Mouse (Mus musculus) kidney, adult 2 months (tissue): ENCODE results near the gene Ubtd1.

Experiments used
- CTCF ChIP-seq: fragments of 200-500 bp; conservative IDR thresholded peaks from 2 replicates; pipeline ENCODE4 v1.5.1; 2011; ENCODE audit warnings: low read depth, mild to moderate bottlenecking, control low read depth, low read length, moderate library complexity, mixed read lengths; ENCODE audit not compliant: insufficient read depth, insufficient read length
- POLR2A ChIP-seq: fragments of 200-500 bp; IDR thresholded peaks from one replicate; pipeline ENCODE4 v1.6.1; 2011; ENCODE audit warnings: low read depth, low read length, control low read depth

GRCm38 (mm10) chr19:41980819-41981594 lies 556 bp upstream of the Ubtd1 start, which contains the start of gene Mms19:
- TF ChIP-seq CTCF (0 out of 2 replicates have a peak, but pooled peaks have one; percentile 15), POLR2A (peak; percentile 85)
